Mouse (Mus musculus) telencephalon, adult 2 months (tissue): ENCODE data around the gene Zfp990.
"Not testable (repeated sequence)": the region's sequence is repeated elsewhere in the genome, so short reads cannot be mapped to it uniquely, and the experiment has no call there.

Source experiments
- DNase-seq: peaks from one replicate; pipeline ENCODE4 v3.0.0-alpha.2; 2011; ENCODE audit warnings: low read depth, low spot score

The Zfp990 gene

GRCm38 (mm10) chr4:145510459-145510858 lies at the start of gene Zfp990:
Gene Zfp990 (plus strand): TSS chr4:145510759.
- not testable (repeated sequence) for DNase-seq

- not testable (repeated sequence) for DNase-seq
These were observed 46.9 kb upstream of the Zfp990 start for GRCm38 (mm10) chr4:145463553-145464253.

GRCm38 (mm10) chr4:145478128-145478527 lies 32.4 kb upstream of the Zfp990 start:
- DNase-seq, result no peak

DNA sequence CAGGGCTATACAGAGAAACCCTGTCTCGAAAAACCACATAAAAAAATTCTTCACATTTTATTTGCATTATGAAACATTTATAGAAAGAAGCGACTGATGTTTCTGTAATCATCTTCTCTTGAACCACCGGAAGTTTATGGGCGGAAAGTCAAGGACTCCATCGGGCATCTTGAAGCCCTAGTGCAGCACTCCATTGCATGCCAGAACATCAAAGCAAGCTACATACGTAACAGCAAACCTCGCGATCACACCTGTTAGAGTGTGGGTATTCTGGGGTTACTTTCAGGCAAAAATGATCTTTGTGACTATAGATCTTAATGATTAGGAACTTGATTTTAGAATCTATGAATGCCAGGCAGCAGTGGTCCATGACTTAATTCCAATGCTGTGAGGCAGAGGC lies 29.9 kb upstream of the Zfp990 start:
- not testable (repeated sequence) for DNase-seq

- DNase-seq, result no peak
These were observed 21.2 kb upstream of the Zfp990 start for GRCm38 (mm10) chr4:145489396-145489795.

GRCm38 (mm10) chr4:145492132-145492531 lies 18.4 kb upstream of the Zfp990 start:
- DNase-seq, result no peak

GRCm38 (mm10) chr4:145493316-145493715 lies 17.2 kb upstream of the Zfp990 start:
- DNase-seq, result not testable (repeated sequence)

GRCm38 (mm10) chr4:145514637-145515036 lies 4.1 kb downstream of the Zfp990 start:
- not testable (repeated sequence) for DNase-seq

GRCm38 (mm10) chr4:145515776-145516565 lies 5.4 kb downstream of the Zfp990 start:
- not testable (repeated sequence) for DNase-seq

- not testable (repeated sequence) for DNase-seq
These were observed 6.8 kb downstream of the Zfp990 start for GRCm38 (mm10) chr4:145517391-145517790.

- DNase-seq, result not testable (repeated sequence)
These were observed 33.3 kb downstream of the Zfp990 start for GRCm38 (mm10) chr4:145543861-145544260.

DNA sequence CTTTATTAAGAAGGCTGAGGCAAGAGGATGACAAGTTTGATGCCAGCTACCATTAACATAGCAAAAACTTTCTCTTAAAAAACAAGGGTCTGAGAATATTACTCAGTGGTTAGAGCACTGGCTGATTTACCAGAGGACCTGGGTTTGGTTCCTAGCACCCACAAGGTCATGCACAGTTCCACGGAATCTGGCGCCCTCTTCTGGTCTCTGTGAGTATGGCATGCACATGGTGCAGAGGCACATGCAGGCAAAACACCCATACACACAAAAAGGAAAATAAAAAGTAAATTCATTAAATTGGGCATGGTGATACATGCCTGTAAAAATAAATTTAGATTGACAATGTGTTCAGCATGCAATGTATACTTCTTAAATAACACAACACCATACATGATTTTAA lies 34.5 kb downstream of the Zfp990 start:
- DNase-seq, result not testable (repeated sequence)

DNA sequence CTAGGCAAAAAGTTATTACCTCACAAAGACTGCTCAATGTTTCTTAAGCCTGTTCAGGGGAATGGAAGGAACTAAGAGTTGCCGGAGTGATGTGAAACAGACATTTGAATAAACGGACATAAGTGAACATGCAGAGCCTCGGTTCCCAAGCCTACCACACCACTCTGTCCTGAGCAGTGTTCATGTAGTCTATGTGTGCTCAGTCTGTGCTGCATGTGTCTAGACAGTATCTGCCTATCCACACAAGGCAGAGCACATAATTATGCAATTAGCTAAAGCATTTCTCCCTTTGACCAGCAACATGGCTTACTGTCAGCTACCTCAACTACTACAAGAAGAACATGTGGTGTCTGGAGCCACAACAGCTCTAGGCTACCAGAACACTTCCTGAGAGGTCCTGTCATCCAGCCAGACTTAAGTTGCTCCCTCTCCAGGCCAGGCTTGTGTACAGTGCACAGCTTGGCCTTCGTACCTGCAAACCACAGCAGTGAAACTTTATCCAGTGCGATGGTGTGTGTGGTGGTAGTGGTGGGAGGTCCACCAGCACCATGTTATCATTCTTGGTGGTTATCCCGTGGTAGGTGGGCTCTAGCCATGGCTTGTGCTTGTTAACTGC lies 35.3 kb downstream of the Zfp990 start:
- not testable (repeated sequence) for DNase-seq

- not testable (repeated sequence) for DNase-seq
These were observed 35.9 kb downstream of the Zfp990 start for GRCm38 (mm10) chr4:145546477-145546876.

GRCm38 (mm10) chr4:145556680-145557079 lies 46.1 kb downstream of the Zfp990 start:
- no peak for DNase-seq

GRCm38 (mm10) chr4:145559505-145560099 lies 49.0 kb downstream of the Zfp990 start:
- DNase-seq, result no peak

- no peak for DNase-seq
These were observed 53.7 kb downstream of the Zfp990 start for GRCm38 (mm10) chr4:145564111-145564821.

GRCm38 (mm10) chr4:145570461-145570860 lies 59.9 kb downstream of the Zfp990 start:
- DNase-seq, result not testable (repeated sequence)

DNA sequence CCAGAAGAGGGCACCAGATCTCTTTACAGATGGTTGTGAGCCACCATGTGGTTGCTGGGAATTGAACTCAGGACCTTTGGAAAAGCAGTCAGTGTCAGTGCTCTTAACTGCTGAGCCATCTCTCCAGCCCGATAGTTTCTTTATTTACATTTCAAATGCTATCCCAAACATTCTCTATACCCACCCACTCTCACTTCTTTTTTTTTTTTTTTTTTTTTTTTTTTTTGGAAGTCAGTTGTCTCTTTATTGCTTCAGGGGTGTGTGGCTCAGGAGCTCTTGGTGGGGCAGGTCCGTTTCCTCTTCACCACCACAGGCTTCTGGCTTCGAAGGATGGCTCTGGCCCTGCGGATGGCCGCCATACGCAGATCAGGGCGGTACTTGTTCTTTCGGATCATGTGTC lies 66.1 kb downstream of the Zfp990 start:
- not testable (repeated sequence) for DNase-seq

GRCm38 (mm10) chr4:145580333-145580732 lies 69.8 kb downstream of the Zfp990 start:
- not testable (repeated sequence) for DNase-seq

DNA sequence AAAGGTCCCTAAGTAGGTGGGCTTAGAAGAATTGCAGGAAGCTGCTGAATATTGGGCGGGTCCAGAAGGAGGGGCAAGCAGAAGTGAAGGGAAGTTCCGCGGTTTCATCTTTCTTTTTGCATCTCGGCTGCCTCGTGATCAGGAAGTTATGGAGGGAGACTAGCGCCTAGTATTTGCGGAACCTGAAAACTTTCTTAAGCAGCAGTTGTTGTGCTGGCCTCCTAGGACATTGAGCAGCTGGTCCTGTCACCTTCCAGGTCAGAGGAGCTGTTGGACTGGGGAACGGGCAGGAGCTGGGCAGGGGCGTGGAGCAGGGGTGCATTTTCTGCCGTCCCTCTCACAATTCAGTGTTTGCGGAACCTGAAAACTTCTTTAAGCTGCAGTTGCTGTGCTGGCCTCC lies 74.5 kb downstream of the Zfp990 start, which contains the start of gene Gm13212:
TSS of gene Gm13212 (plus strand) at position 89 of the 400 bp plus-strand sequence.
- DNase-seq, result not testable (repeated sequence)
